Mouse (Mus musculus): ENCODE measurements around the gene Mknk2. TPM values are rescaled to one million over a fixed set of nuclear protein-coding genes. Genes with fewer than 3 reads are reported as not detected.

Gene Mknk2
- 655 and 955 TPM in 2 replicates for polyA plus RNA-seq (2012; ENCODE audit: low replicate concordance)

DNA sequence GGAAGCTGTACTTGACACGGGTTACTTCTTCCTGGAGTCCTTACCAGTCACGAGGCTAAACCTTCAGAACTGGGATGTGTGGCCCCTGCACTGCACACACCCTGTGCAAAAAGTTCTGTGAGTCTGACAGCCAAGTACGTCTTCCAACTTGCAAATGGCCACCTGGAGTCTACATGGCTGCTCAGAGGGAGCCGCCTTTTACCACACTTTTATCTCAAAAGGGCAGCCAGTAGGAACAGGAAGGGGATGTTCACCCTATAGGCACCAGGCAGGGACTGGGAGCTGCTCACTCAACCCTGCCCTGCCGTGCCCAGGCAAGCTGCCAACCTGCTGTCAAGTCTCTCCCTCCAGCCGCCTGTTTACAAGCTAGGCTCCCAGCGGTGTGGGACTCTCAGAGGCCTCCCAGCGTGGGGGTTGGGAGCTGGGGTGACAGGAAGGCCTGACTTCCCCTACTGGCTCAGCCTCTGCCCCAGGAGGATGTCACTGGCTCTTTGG lies at the start of gene Mknk2:
Mknk2 (minus strand) TSS at position 171 of the 495 bp plus-strand sequence.

DNA sequence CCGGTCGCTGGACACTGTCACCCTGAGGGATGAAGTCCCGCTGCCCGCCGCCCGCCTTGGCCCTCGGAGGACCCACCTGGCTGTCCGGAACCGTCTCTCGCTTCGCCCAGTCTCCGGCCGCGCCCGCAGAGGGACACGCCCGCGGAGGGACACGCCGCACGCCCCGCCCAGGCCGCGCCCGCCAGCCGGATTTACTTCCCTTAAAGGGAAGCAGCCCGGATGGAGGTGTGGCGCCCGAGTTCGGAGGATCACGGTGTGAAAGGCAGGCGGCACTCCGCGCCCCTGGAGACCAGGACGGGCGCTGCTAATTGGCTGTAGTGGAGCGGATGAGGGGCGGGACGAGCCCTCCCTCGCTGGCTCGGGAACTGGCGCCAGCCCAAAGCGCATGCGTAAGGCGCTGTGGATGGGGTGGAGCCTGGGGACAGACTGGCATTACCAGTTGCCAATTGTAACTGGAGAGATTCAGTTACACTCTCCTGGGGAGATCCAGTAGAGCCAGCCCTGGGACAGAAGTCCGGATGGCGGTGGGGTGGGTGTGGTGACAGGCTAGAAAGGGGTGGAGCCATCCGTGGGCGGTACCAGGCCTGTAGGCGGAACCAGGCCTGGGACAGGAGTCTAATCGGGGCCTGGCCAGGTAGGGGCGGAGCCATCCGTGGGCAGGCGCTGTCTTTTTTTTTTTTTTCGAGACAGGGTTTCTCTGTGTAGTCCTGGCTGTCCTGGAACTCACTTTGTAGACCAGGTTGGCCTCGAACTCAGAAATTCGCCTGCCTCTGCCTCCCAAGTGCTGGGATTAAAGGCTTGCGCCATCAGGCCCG lies 24.0 kb upstream of the Mknk2 start, which contains the start of the genes Mob3a and Izumo4:
Mob3a (minus strand) TSS at position 257 of the 815 bp plus-strand sequence.
Izumo4 (plus strand) TSS at position 464 of the 815 bp plus-strand sequence.

DNA sequence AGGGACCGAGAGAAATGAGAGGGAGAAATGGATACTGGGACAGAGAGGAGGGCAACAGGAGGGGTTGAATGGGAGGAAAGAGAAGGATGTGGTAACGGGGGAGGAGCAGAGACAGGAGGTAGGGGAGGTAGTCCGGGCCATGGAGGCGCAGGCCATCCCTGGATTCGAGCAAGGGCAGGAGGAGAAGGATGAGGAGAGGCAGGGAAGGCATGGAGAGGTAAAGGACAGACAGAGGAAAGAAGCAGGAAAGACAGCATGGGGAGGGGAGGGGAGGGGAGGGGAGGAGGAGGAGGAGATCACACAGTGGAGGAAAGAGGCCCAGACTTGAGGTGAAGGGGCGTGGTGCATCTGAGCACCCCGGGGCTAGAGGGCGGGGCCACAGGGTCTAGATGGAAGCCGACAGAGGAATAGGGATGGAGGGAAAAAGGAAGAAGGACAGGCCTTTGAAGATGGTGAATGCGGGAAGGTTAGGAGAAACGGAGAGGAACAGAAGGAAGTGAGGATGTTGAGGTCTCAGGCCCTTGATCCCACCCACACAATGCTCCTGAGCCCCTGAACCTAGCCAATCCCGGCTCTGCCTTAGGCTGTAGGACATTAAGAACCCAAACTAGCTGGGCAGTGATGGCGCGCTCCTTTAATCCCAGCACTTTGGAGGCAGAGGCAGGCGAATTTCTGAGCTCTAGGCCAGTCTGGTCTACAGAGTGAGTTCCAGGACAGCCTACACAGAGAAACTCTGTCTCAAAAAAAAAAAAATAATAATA lies 20.9 kb downstream of the Mknk2 start, which contains the start of gene Btbd2:
Btbd2 (minus strand) TSS at position 209 of the 761 bp plus-strand sequence.

DNA sequence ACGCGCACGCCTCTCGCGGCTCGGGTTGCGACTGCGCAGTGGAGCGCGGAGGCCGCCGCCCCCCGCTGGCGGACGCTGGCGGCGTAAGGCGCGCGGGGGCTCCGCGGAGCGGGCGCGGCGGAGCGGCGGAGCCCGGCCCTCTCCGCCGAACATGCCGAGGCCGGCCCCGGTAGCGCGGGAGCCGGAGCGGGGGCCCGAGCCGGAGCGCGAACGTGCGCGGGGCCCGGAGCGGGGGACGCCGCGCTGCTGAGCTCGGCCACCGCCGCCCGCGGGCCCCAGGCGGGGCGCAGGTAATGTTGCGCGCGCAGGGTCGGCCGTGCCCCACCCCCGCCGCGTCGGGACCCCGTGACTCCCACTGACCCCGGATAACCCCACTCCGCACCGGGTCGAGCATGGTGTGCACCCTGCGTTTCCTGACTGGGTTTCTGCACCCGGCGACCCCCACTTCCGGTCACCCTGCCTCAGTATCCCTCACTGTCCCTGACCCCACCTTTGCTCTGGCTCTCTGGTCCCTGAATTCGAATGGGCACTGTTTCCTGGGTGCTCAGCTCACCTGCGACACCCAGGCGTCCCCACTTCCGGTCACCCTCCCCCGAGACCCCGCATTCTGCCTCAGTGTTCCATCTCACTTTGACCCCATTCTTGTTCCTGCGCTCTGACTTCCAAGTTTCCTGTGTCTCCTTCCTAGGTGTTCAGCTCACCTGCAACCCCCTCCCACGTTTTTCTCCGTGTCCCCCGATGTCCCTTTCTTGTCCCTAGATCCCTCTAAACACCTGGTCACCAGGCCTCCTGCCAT lies 55.1 kb downstream of the Mknk2 start, which contains the start of gene Csnk1g2:
Csnk1g2 (plus strand) TSS at position 178 of the 796 bp plus-strand sequence.

Other genes with a start within 250 kb of the Mknk2 start
- gene Tcf3, start 244.5 kb downstream of the Mknk2 start, polyA plus RNA-seq (2012; ENCODE audit: low replicate concordance), result 1,132 and 1,188 TPM in 2 replicates
- gene Onecut3, start 183.3 kb downstream of the Mknk2 start, polyA plus RNA-seq (2012; ENCODE audit: low replicate concordance), result not detected in 2 replicates
- not detected in 2 replicates for gene Atp8b3, start 139.0 kb downstream of the Mknk2 start, polyA plus RNA-seq (2012; ENCODE audit: low replicate concordance)
- 189 and 285 TPM in 2 replicates for gene Rexo1, start 116.6 kb downstream of the Mknk2 start, polyA plus RNA-seq (2012; ENCODE audit: low replicate concordance)
- gene Klf16, start 100.8 kb downstream of the Mknk2 start, polyA plus RNA-seq (2012; ENCODE audit: low replicate concordance), result 191 and 227 TPM in 2 replicates
- 634 and 1,312 TPM in 2 replicates for gene Abhd17a, start 87.8 kb downstream of the Mknk2 start, polyA plus RNA-seq (2012; ENCODE audit: low replicate concordance)
- 82.3 and 112 TPM in 2 replicates for gene Scamp4, start 75.2 kb downstream of the Mknk2 start, polyA plus RNA-seq (2012; ENCODE audit: low replicate concordance)
- 31.5 and 42.1 TPM in 2 replicates for gene Adat3, start 75.2 kb downstream of the Mknk2 start, polyA plus RNA-seq (2012; ENCODE audit: low replicate concordance)
- gene Gm49322, start 72.1 kb downstream of the Mknk2 start, polyA plus RNA-seq (2012; ENCODE audit: low replicate concordance), result 1.0 and 3.8 TPM in 2 replicates
- gene Csnk1g2, start 55.3 kb downstream of the Mknk2 start, polyA plus RNA-seq (2012; ENCODE audit: low replicate concordance), result 465 and 492 TPM in 2 replicates
- 22.7 and 32.6 TPM in 2 replicates for gene Btbd2, start 21.0 kb downstream of the Mknk2 start, polyA plus RNA-seq (2012; ENCODE audit: low replicate concordance)
- gene Mob3a, start 23.9 kb upstream of the Mknk2 start, polyA plus RNA-seq (2012; ENCODE audit: low replicate concordance), result 20.5 and 25.8 TPM in 2 replicates
- gene Izumo4, start 24.1 kb upstream of the Mknk2 start, polyA plus RNA-seq (2012; ENCODE audit: low replicate concordance), result 8.8 and 12.5 TPM in 2 replicates
- gene Ap3d1, start 64.2 kb upstream of the Mknk2 start, polyA plus RNA-seq (2012; ENCODE audit: low replicate concordance), result 30.9 and 34.8 TPM in 2 replicates
- 210 and 242 TPM in 2 replicates for gene Dot1l, start 77.1 kb upstream of the Mknk2 start, polyA plus RNA-seq (2012; ENCODE audit: low replicate concordance)
- 1,203 and 1,963 TPM in 2 replicates for gene Sf3a2, start 120.1 kb upstream of the Mknk2 start, polyA plus RNA-seq (2012; ENCODE audit: low replicate concordance)
- gene Plekhj1, start 120.5 kb upstream of the Mknk2 start, polyA plus RNA-seq (2012; ENCODE audit: low replicate concordance), result 158 and 168 TPM in 2 replicates
- 1.6 and 3.6 TPM in 2 replicates for gene Amh, start 127.1 kb upstream of the Mknk2 start, polyA plus RNA-seq (2012; ENCODE audit: low replicate concordance)
- not detected in 2 replicates for gene Jsrp1, start 135.4 kb upstream of the Mknk2 start, polyA plus RNA-seq (2012; ENCODE audit: low replicate concordance)
- 1,955 and 2,032 TPM in 2 replicates for gene Oaz1, start 148.5 kb upstream of the Mknk2 start, polyA plus RNA-seq (2012; ENCODE audit: low replicate concordance)
- gene Lingo3, start 165.9 kb upstream of the Mknk2 start, polyA plus RNA-seq (2012; ENCODE audit: low replicate concordance), result 0.27 and 0.65 TPM in 2 replicates
- gene Lsm7, start 177.1 kb upstream of the Mknk2 start, polyA plus RNA-seq (2012; ENCODE audit: low replicate concordance), result 82.8 and 101 TPM in 2 replicates
- gene Sppl2b, start 177.2 kb upstream of the Mknk2 start, polyA plus RNA-seq (2012; ENCODE audit: low replicate concordance), result 289 and 463 TPM in 2 replicates
- 0.36 and 1.6 TPM in 2 replicates for gene Tmprss9, start 193.7 kb upstream of the Mknk2 start, polyA plus RNA-seq (2012; ENCODE audit: low replicate concordance)
- 135 and 264 TPM in 2 replicates for gene Timm13, start 222.9 kb upstream of the Mknk2 start, polyA plus RNA-seq (2012; ENCODE audit: low replicate concordance)
- gene Lmnb2, start 240.1 kb upstream of the Mknk2 start, polyA plus RNA-seq (2012; ENCODE audit: low replicate concordance), result 5.7 and 6.6 TPM in 2 replicates

All from leukemia stem cell, adult 10-12 weeks (primary cell).